Mouse (Mus musculus): ENCODE data around the gene Rufy3. TPM values are rescaled to one million over a fixed set of nuclear protein-coding genes. Genes with fewer than 3 reads are reported as not detected.
A peak's percentile ranks its signal among the peaks of the same experiment; 100 is the strongest.

Rufy3 gene
- polyA plus RNA-seq, 1 experiment from 2014 or later = 245 TPM

GRCm38 (mm10) chr5:88680567-88680966, 115.7 kb downstream of the Rufy3 start:
- Histone ChIP-seq H3K27ac (no peak overlapping the region), H3K4me3 (no peak overlapping the region), H3K4me1 (no peaks in the 10 kb centered on the region), H3K36me3 (no peaks in the 10 kb centered on the region), H3K9me3 (no peaks in the 10 kb centered on the region), H3K4me2 (replicated peaks) (no peak overlapping the region), H3K9ac (no peak overlapping the region), H3K27me3 (replicated peaks) (no peaks in the 10 kb centered on the region)
- no peak for ATAC-seq (ENCODE audit: low FRiP score, low read depth)
- WGBS = 81% methylated on average over 6 of the region's 6 CpGs

- no peaks in the 10 kb centered on the region for H3K4me1 ChIP-seq
- no peak overlapping the region for H3K9ac ChIP-seq
- H3K27ac ChIP-seq = no peak overlapping the region
- H3K4me3 ChIP-seq = no peak overlapping the region
- ATAC-seq (ENCODE audit: low FRiP score, low read depth) = no peak
- H3K4me2 ChIP-seq (replicated peaks) = no peak overlapping the region
- no peaks in the 10 kb centered on the region for H3K36me3 ChIP-seq
- H3K9me3 ChIP-seq = no peaks in the 10 kb centered on the region
- no peaks in the 10 kb centered on the region for H3K27me3 ChIP-seq (replicated peaks)
- 75% methylated on average over 9 of the region's 9 CpGs for WGBS
These were observed 118.9 kb downstream of the Rufy3 start for GRCm38 (mm10) chr5:88683706-88684105.

GRCm38 (mm10) chr5:88684226-88684625, 119.4 kb downstream of the Rufy3 start:
- Histone ChIP-seq H3K9ac (no peak overlapping the region), H3K27me3 (replicated peaks) (no peaks in the 10 kb centered on the region), H3K9me3 (no peaks in the 10 kb centered on the region), H3K4me3 (no peak overlapping the region), H3K36me3 (no peaks in the 10 kb centered on the region), H3K4me1 (no peaks in the 10 kb centered on the region), H3K4me2 (replicated peaks) (no peak overlapping the region), H3K27ac (no peak overlapping the region)
- 11% methylated on average over 3 of the region's 3 CpGs for WGBS
- no peak for ATAC-seq (ENCODE audit: low FRiP score, low read depth)

- Histone ChIP-seq H3K36me3 (no peaks in the 10 kb centered on the region), H3K4me2 (replicated peaks) (no peak overlapping the region), H3K27me3 (replicated peaks) (no peaks in the 10 kb centered on the region), H3K9me3 (no peaks in the 10 kb centered on the region), H3K9ac (no peak overlapping the region), H3K4me1 (no peaks in the 10 kb centered on the region), H3K27ac (no peak overlapping the region), H3K4me3 (no peak overlapping the region)
- WGBS = 14% methylated on average over 6 of the region's 6 CpGs
- no peak for ATAC-seq (ENCODE audit: low FRiP score, low read depth)
These were observed 120.5 kb downstream of the Rufy3 start for GRCm38 (mm10) chr5:88685306-88685705.

- no peak for ATAC-seq (ENCODE audit: low FRiP score, low read depth)
- 68% methylated on average over 6 of the region's 6 CpGs for whole genome bisulfite sequencing
- no peaks in the 10 kb centered on the region for H3K4me1 ChIP-seq
- H3K9ac ChIP-seq = no peak overlapping the region
- no peaks in the 10 kb centered on the region for H3K27me3 ChIP-seq (replicated peaks)
- no peaks in the 10 kb centered on the region for H3K36me3 ChIP-seq
- H3K4me2 ChIP-seq (replicated peaks) = no peak overlapping the region
- H3K9me3 ChIP-seq = no peaks in the 10 kb centered on the region
- H3K4me3 ChIP-seq = no peak overlapping the region
- no peak overlapping the region for H3K27ac ChIP-seq
These were observed 121.0 kb downstream of the Rufy3 start for GRCm38 (mm10) chr5:88685745-88686299.

- Histone ChIP-seq H3K4me3 (no peak overlapping the region), H3K36me3 (no peaks in the 10 kb centered on the region), H3K9me3 (no peaks in the 10 kb centered on the region), H3K9ac (no peak overlapping the region), H3K4me1 (no peaks in the 10 kb centered on the region), H3K27me3 (replicated peaks) (no peaks in the 10 kb centered on the region), H3K27ac (no peak overlapping the region), H3K4me2 (replicated peaks) (no peak overlapping the region)
- ATAC-seq (ENCODE audit: low FRiP score, low read depth) = no peak
- 89% methylated on average over 8 of the region's 8 CpGs for WGBS
These were observed 123.2 kb downstream of the Rufy3 start for GRCm38 (mm10) chr5:88687996-88688406.

- H3K4me3 ChIP-seq = no peak overlapping the region
- peak; percentile 34; the same call in 1 of the 2 replicates for ATAC-seq (ENCODE audit: low FRiP score, low read depth)
- no peaks in the 10 kb centered on the region for H3K9me3 ChIP-seq
- H3K4me1 ChIP-seq = no peaks in the 10 kb centered on the region
- H3K9ac ChIP-seq = no peak overlapping the region
- no peaks in the 10 kb centered on the region for H3K36me3 ChIP-seq
- H3K27me3 ChIP-seq (replicated peaks) = no peaks in the 10 kb centered on the region
- no peak overlapping the region for H3K4me2 ChIP-seq (replicated peaks)
- WGBS = 81% methylated on average over 15 of the region's 15 CpGs
- no peak overlapping the region for H3K27ac ChIP-seq
These were observed 123.8 kb downstream of the Rufy3 start for GRCm38 (mm10) chr5:88688583-88689187.

GRCm38 (mm10) chr5:88689279-88689938, 124.6 kb downstream of the Rufy3 start:
- Histone ChIP-seq H3K36me3 (no peaks in the 10 kb centered on the region), H3K9ac (no peak overlapping the region), H3K9me3 (no peaks in the 10 kb centered on the region), H3K27me3 (replicated peaks) (no peaks in the 10 kb centered on the region), H3K4me2 (replicated peaks) (no peak overlapping the region), H3K4me3 (no peak overlapping the region), H3K27ac (no peak overlapping the region), H3K4me1 (no peaks in the 10 kb centered on the region)
- 80% methylated on average over 3 of the region's 3 CpGs for WGBS
- 0 out of 2 replicates have a peak, but pooled peaks have one; percentile 30 for ATAC-seq (ENCODE audit: low FRiP score, low read depth)

GRCm38 (mm10) chr5:88690681-88691505, 126.1 kb downstream of the Rufy3 start:
- 80% methylated on average over 10 of the region's 10 CpGs for WGBS
- ATAC-seq (ENCODE audit: low FRiP score, low read depth) = no peak
- H3K4me3 ChIP-seq = no peak overlapping the region
- no peak overlapping the region for H3K4me2 ChIP-seq (replicated peaks)
- no peak overlapping the region for H3K27ac ChIP-seq
- no peak overlapping the region for H3K9ac ChIP-seq
- H3K36me3 ChIP-seq = no peaks in the 10 kb centered on the region
- no peaks in the 10 kb centered on the region for H3K9me3 ChIP-seq
- H3K4me1 ChIP-seq = no peaks in the 10 kb centered on the region
- H3K27me3 ChIP-seq (replicated peaks) = no peaks in the 10 kb centered on the region

- no peaks in the 10 kb centered on the region for H3K36me3 ChIP-seq
- H3K4me3 ChIP-seq = no peak overlapping the region
- no peaks in the 10 kb centered on the region for H3K9me3 ChIP-seq
- no peaks in the 10 kb centered on the region for H3K4me1 ChIP-seq
- no peaks in the 10 kb centered on the region for H3K27me3 ChIP-seq (replicated peaks)
- no peak overlapping the region for H3K27ac ChIP-seq
- H3K9ac ChIP-seq = no peak overlapping the region
- no peak for ATAC-seq (ENCODE audit: low FRiP score, low read depth)
- 80% methylated on average over 6 of the region's 6 CpGs for WGBS
- no peak overlapping the region for H3K4me2 ChIP-seq (replicated peaks)
These were observed 126.8 kb downstream of the Rufy3 start for GRCm38 (mm10) chr5:88691506-88692095.

GRCm38 (mm10) chr5:88692586-88692985, 127.7 kb downstream of the Rufy3 start:
- H3K4me1 ChIP-seq = no peaks in the 10 kb centered on the region
- 91% methylated on average over 4 of the region's 4 CpGs for WGBS
- H3K4me3 ChIP-seq = no peak overlapping the region
- H3K36me3 ChIP-seq = no peaks in the 10 kb centered on the region
- no peak overlapping the region for H3K9ac ChIP-seq
- no peak for ATAC-seq (ENCODE audit: low FRiP score, low read depth)
- H3K9me3 ChIP-seq = no peaks in the 10 kb centered on the region
- no peaks in the 10 kb centered on the region for H3K27me3 ChIP-seq (replicated peaks)
- H3K27ac ChIP-seq = no peak overlapping the region
- no peak overlapping the region for H3K4me2 ChIP-seq (replicated peaks)

GRCm38 (mm10) chr5:88693057-88693456, 128.2 kb downstream of the Rufy3 start:
- Histone ChIP-seq H3K4me3 (no peak overlapping the region), H3K27me3 (replicated peaks) (no peaks in the 10 kb centered on the region), H3K4me2 (replicated peaks) (no peak overlapping the region), H3K9ac (no peak overlapping the region), H3K4me1 (no peaks in the 10 kb centered on the region), H3K27ac (no peak overlapping the region), H3K36me3 (no peaks in the 10 kb centered on the region), H3K9me3 (no peaks in the 10 kb centered on the region)
- no peak for ATAC-seq (ENCODE audit: low FRiP score, low read depth)

Measured in neural tube, embryonic 12.5 days (tissue).